Mouse (Mus musculus) hindbrain, embryonic 16.5 days (tissue): ENCODE measurements around the gene Col15a1. TPM values are rescaled to one million over a fixed set of nuclear protein-coding genes. Genes with fewer than 3 reads are reported as not detected.

Experiments used
- ATAC-seq: fragments of 200-750 bp; cut with Nextera tagmentation; 2 replicates; pipeline ENCODE4 v1.8.0; 2017; ENCODE audit warnings: moderate TSS enrichment, moderate library complexity
- H3K27ac ChIP-seq: fragments of 300-500 bp; sonication (generic); 2 replicates; pipeline ENCODE4 v1.5.1; 2014; ENCODE audit warnings: low read depth, mild to moderate bottlenecking, control low read depth, low read length, moderate library complexity
- H3K27me3 ChIP-seq: fragments of 300-500 bp; sonication (generic); replicated peaks from 2 replicates; pipeline ENCODE4 v1.6.1; 2014; ENCODE audit warnings: low read length; ENCODE audit not compliant: control insufficient read depth, insufficient read depth
- H3K36me3 ChIP-seq: fragments of 300-500 bp; sonication (generic); 2 replicates; pipeline ENCODE4 v1.6.1; 2014; ENCODE audit warnings: mild to moderate bottlenecking, low read length, moderate library complexity, mixed read lengths; ENCODE audit not compliant: control insufficient read depth, insufficient read depth
- H3K4me1 ChIP-seq: fragments of 300-500 bp; sonication (generic); 2 replicates; pipeline ENCODE4 v1.6.1; 2014; ENCODE audit warnings: low read depth, low read length; ENCODE audit not compliant: control insufficient read depth, insufficient read depth
- H3K4me2 ChIP-seq: fragments of 300-500 bp; sonication (generic); 2 replicates; pipeline ENCODE4 v1.6.1; 2014; ENCODE audit warnings: mild to moderate bottlenecking, low read length, control low read depth, moderate library complexity
- H3K4me3 ChIP-seq: fragments of 300-500 bp; sonication (generic); 2 replicates; pipeline ENCODE4 v1.5.1; 2014; ENCODE audit warnings: mild to moderate bottlenecking, low read length, control low read depth, moderate library complexity
- H3K9ac ChIP-seq: fragments of 300-500 bp; sonication (generic); 2 replicates; pipeline ENCODE4 v1.6.1; 2014; ENCODE audit warnings: low read depth, mild to moderate bottlenecking, control low read depth, low read length, moderate library complexity
- H3K9me3 ChIP-seq: fragments of 300-500 bp; sonication (generic); 2 replicates; pipeline ENCODE4 v1.6.1; 2014; ENCODE audit warnings: mild to moderate bottlenecking, low read length, moderate library complexity; ENCODE audit not compliant: control insufficient read depth
- WGBS: fragments of 180-500 bp; shearing (Covaris S2); extraction: QIAGEN DNeasy Blood & Tissue Kit; methylation state at CpG from one replicate; pipeline ENCODE4 v1.1.7; 2014; 5-methylcytosine and 5-hydroxymethylcytosine counted together
- polyA plus RNA-seq: library from polyadenylated mRNA; unstranded; fragments of >200 nt; fragmentation: Nextera tagmentation; extraction: Ambion mirVana; gene quantifications from 2 replicates; pipeline ENCODE4 v1.2.1, GENCODE M21; 2015

Col15a1 gene
- polyA plus RNA-seq = 3.4 and 4.7 TPM in 2 replicates

- H3K36me3 ChIP-seq = no peaks in the 10 kb centered on the region
- peak; percentile 73 for ATAC-seq
- peaks cover 8% of the 10 kb centered on the region for H3K4me1 ChIP-seq
- H3K9ac ChIP-seq = peak within 1 kb of the TSS; percentile 73
- H3K4me3 ChIP-seq = peak within 1 kb of the TSS; percentile 60
- WGBS = under 1% methylated on average over 34 of the region's 45 CpGs
- peaks cover 20% of the 10 kb centered on the region for H3K27me3 ChIP-seq
- H3K27ac ChIP-seq = peak within 1 kb of the TSS; percentile 39; the same call in 1 of the 2 replicates
- H3K4me2 ChIP-seq = peak within 1 kb of the TSS; percentile 78
- H3K9me3 ChIP-seq = no peaks in the 10 kb centered on the region
These were observed at the start of gene Col15a1 for GRCm38 (mm10) chr4:47207969-47208420. TSS of gene Col15a1 (plus strand) at chr4:47208161.

DNA sequence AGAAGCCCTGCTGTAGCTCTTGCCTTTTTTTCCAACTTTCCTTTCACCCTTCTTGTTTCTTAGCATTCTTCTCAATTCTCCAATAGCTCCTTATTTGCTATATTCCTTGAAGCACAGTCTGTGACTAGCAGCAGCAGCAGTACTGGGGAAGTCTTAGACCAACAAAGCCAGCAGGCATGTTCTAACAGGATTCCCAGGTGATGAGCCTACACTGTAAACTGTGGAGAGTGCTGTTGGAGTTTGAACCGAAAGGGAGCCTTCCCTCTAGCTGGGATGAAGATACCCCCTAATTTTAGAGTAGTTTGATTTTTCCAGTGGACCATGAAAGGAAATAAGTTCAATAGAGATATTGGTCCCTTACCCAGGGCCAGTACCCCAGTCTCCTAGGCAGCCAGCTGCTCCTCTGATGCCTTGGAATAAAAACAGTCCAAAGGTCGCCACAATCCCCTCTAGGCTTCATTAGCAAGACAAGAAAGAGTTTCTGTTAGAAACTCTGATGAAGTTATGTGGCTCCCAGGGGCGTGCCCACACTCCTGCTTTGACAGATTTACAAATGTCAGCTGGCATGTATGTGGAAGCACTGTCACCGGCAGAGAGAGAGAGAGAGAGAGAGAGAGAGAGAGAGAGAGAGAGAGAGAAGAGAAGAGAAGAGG, 46.7 kb upstream of the Col15a1 start:
- no peak for ATAC-seq

DNA sequence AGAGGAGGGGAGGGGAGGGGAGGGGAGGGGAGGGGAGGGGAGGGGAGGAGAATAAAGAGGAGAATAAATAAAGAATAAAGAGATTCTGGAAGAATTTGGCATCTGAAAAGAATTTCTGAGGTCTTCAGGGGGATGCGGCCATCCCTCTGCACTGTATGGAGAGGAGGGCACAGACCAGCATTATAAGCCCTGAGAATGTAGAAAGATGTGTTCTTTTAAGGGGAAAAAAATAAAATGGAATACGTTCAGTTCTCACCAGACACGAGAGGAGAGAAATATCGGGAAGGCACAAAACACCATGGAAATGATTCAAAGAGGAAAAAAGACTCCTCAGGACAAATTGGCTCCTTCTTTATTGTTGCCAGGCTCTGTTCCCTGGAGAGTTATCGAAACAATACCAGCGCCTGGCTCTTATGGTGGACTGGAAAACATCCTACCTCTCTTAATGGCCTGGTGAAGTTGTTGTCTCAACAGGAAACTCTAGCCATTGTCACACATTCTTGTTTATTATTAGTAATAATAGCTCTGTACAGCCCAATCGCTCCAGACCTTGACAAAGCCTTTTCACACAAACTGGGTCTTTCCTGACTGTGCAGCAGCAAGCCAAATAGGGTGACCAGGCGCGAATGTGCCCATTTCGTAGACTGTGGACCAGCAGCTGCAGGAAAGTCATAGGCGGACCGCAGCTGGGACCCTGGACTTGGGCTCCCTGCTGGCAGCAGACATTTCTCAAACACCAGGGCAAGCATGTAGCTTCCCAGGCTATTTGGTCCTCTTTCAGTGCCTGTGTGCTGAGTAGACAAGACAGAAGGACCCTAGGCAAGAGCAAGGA, 46.0 kb upstream of the Col15a1 start:
- no peak overlapping the region for H3K4me2 ChIP-seq
- no peak for ATAC-seq

More for the DNA sequence above, 46.7 kb upstream of the Col15a1 start:
- H3K9ac ChIP-seq = no peak overlapping the region
- H3K27ac ChIP-seq = no peak overlapping the region
- 4% methylated on average over 4 of the region's 4 CpGs for WGBS
- H3K36me3 ChIP-seq = no peaks in the 10 kb centered on the region
- peaks cover 6% of the 10 kb centered on the region for H3K9me3 ChIP-seq
- no peaks in the 10 kb centered on the region for H3K27me3 ChIP-seq
- H3K4me3 ChIP-seq = no peak overlapping the region
- H3K4me1 ChIP-seq = no peaks in the 10 kb centered on the region
- no peak overlapping the region for H3K4me2 ChIP-seq

GRCm38 (mm10) chr4:47172314-47172713, 35.6 kb upstream of the Col15a1 start:
- Histone ChIP-seq H3K4me1 (no peaks in the 10 kb centered on the region), H3K9me3 (no peaks in the 10 kb centered on the region), H3K27me3 (no peaks in the 10 kb centered on the region; the same call in 1 of the 2 replicates), H3K27ac (no peak overlapping the region), H3K9ac (no peak overlapping the region), H3K4me2 (no peak overlapping the region), H3K4me3 (no peak overlapping the region), H3K36me3 (no peaks in the 10 kb centered on the region)
- WGBS = 54% methylated on average over 1 of the region's 1 CpGs
- ATAC-seq = no peak

More for the DNA sequence above, 46.0 kb upstream of the Col15a1 start:
- no peaks in the 10 kb centered on the region for H3K4me1 ChIP-seq
- H3K9ac ChIP-seq = no peak overlapping the region
- H3K27me3 ChIP-seq = no peaks in the 10 kb centered on the region
- peaks cover 4% of the 10 kb centered on the region for H3K9me3 ChIP-seq
- 49% methylated on average over 12 of the region's 12 CpGs for WGBS
- H3K4me3 ChIP-seq = no peak overlapping the region
- no peak overlapping the region for H3K27ac ChIP-seq
- H3K36me3 ChIP-seq = no peaks in the 10 kb centered on the region

DNA sequence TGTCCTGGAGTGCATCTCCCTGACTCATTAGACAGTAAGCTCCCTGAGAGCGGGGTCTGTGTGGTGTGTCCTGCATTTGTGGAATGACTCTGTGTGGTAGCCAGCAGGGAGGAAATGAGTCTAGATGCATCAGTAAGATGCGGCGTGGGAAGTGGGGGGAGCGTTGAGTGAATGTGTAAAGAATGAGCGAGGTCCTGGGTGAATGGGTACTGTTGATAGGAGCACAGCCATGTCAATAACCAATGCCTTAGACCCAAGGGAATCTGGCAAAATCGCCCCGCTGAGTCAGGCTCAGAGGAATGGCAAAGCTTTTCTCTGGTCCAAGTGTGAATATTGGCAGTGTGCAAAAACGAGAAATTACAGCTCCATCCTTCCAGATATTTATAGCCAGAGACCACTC, 30.9 kb upstream of the Col15a1 start:
- H3K4me1 ChIP-seq = peaks cover 2% of the 10 kb centered on the region; the same call in 1 of the 2 replicates
- H3K9ac ChIP-seq = no peak overlapping the region
- ATAC-seq = no peak
- 82% methylated on average over 8 of the region's 8 CpGs for WGBS
- no peak overlapping the region for H3K4me2 ChIP-seq
- no peaks in the 10 kb centered on the region for H3K9me3 ChIP-seq
- no peaks in the 10 kb centered on the region for H3K27me3 ChIP-seq
- H3K36me3 ChIP-seq = no peaks in the 10 kb centered on the region
- no peak overlapping the region for H3K27ac ChIP-seq
- no peak overlapping the region for H3K4me3 ChIP-seq

DNA sequence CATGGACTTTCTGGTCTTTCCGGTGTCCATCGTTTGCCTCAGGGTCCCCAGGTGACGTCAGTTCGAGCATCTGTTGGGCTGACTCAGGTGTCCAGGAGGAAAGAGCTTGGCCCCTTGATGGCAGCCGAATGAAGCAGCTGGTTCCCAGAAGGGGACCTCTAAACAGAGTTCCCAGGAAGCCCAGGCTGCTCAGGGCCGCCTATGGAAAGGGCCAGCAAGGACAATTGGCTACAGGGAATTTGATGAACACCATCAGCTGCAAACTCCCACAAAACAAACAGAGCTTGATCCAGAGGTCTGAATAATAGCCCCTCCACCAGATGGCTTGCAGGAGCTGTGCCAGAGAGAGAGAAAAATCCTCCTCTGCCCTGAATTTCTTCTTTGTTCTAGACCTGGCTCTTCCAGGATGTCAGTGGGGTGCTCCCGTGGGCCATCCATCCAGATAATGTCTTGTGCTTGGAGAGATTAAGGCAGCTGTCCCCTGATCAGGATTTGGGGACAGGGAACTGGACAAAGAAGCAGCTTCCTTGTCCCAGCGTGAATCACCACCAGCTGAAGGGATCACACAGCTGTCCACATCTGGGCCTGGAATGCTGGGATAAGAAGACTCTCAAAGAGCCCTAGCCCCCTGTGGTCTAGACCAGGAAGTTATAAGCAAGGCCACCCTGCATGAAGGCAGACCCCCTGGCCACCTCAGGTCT, 29.6 kb upstream of the Col15a1 start:
- Histone ChIP-seq H3K36me3 (no peaks in the 10 kb centered on the region), H3K4me3 (no peak overlapping the region), H3K9me3 (no peaks in the 10 kb centered on the region), H3K9ac (no peak overlapping the region), H3K4me2 (no peak overlapping the region), H3K27me3 (no peaks in the 10 kb centered on the region), H3K27ac (no peak overlapping the region), H3K4me1 (peaks cover 2% of the 10 kb centered on the region; the same call in 1 of the 2 replicates)
- ATAC-seq = 0 out of 2 replicates have a peak, but pooled peaks have one; percentile 45
- 56% methylated on average over 8 of the region's 8 CpGs for WGBS

DNA sequence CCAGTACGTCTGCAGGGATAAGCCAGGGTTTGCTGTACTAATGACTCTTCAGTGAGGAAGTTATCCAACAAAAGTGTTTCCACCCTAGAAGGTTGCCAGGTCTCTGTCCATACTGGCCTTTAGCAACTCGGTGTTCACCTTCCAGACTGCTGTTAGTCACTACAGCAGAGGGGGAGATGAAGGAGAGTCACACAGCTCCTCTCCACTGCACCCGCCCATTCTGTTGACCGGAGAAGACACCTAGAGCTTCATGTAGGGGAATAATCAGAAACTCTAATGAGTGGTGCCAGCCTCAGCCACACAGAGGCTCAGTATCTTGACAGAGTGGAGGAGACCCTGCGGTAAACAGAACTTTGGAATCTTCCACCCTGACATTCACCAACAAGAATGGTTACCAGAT, 28.4 kb upstream of the Col15a1 start:
- Histone ChIP-seq H3K9ac (no peak overlapping the region), H3K36me3 (no peaks in the 10 kb centered on the region), H3K27ac (no peak overlapping the region), H3K4me1 (peaks cover 2% of the 10 kb centered on the region; the same call in 1 of the 2 replicates), H3K27me3 (no peaks in the 10 kb centered on the region), H3K9me3 (no peaks in the 10 kb centered on the region), H3K4me3 (no peak overlapping the region), H3K4me2 (no peak overlapping the region)
- 91% methylated on average over 5 of the region's 5 CpGs for WGBS
- ATAC-seq = no peak

- Histone ChIP-seq H3K4me1 (no peaks in the 10 kb centered on the region), H3K27me3 (no peaks in the 10 kb centered on the region; the same call in 1 of the 2 replicates), H3K36me3 (no peaks in the 10 kb centered on the region), H3K4me2 (no peak overlapping the region), H3K9me3 (no peaks in the 10 kb centered on the region), H3K9ac (no peak overlapping the region), H3K27ac (no peak overlapping the region), H3K4me3 (no peak overlapping the region)
- no peak for ATAC-seq
- 44% methylated on average over 6 of the region's 6 CpGs for WGBS
These were observed 23.8 kb upstream of the Col15a1 start for GRCm38 (mm10) chr4:47184058-47184661.
